Mouse (Mus musculus) left cerebral cortex, postnatal 4 days (tissue): ENCODE measurements around the gene Atp1b2. TPM values are rescaled to one million over a fixed set of nuclear protein-coding genes. Genes with fewer than 3 reads are reported as not detected.

ENCODE experiments used
- DNase-seq: peaks from one replicate; pipeline ENCODE4 v3.0.0-alpha.2; 2022
- intact Hi-C: fragments of 180-260 bp; cut with DNase I; formaldehyde crosslinking; loops from one replicate; pipeline ENCODE4 v1.15.1; 2025
- microRNA-seq: library from miRNA; unstranded; fragments of <30 nt; microRNA quantifications from one replicate; pipeline ENCODE4 v1.2.0, GENCODE M21; 2022
- total RNA-seq, 2 experiments: library from RNA; stranded (reverse); gene quantifications; 2 replicates each; pipeline ENCODE4 v1.2.3; 2021

The Atp1b2 gene
- total RNA-seq, 2 experiments from 2014 or later, result 166 to 200 TPM

GRCm38 (mm10) chr11:69551310-69551709 lies 54.4 kb downstream of the Atp1b2 start:
- DNase-seq, result no peak
- intact Hi-C loops, result no loop called here

Small RNA genes within 50 kb of the gene (microRNA-seq; reads per million reads assigned to microRNA genes)
- not detected for gene Mir467f

Other genes starting within 250 kb of the Atp1b2 start
- 100 to 1,000 TPM; 552 to 572 TPM for gene Chd3, start 236.5 kb downstream of the Atp1b2 start, total RNA-seq
- 10 to 100 TPM; 60.2 to 63.9 TPM for gene Naa38, start 210.5 kb downstream of the Atp1b2 start, total RNA-seq
- 10 to 100 TPM; 36.3 to 41.1 TPM for gene Cyb5d1, start 210.3 kb downstream of the Atp1b2 start, total RNA-seq
- gene Tmem88, start 207.7 kb downstream of the Atp1b2 start, total RNA-seq, result 1 to 10 TPM; 3.1 to 4.2 TPM
- gene Kdm6b, start 192.3 kb downstream of the Atp1b2 start, total RNA-seq, result 10 to 100 TPM; 77.2 to 85.8 TPM
- gene Dnah2, start 56.8 kb downstream of the Atp1b2 start, total RNA-seq, result 1 to 10 TPM; 9.3 to 9.7 TPM
- gene Efnb3, start 45.7 kb downstream of the Atp1b2 start, total RNA-seq, result 100 to 1,000 TPM; 180 to 225 TPM
- gene Wrap53, start 25.7 kb downstream of the Atp1b2 start, total RNA-seq, result 1 to 10 TPM; 8.5 to 8.6 TPM
- gene Trp53, start 25.6 kb downstream of the Atp1b2 start, total RNA-seq, result 10 to 100 TPM; 38.0 to 39.1 TPM
- not detected for gene Shbg, start 12.0 kb upstream of the Atp1b2 start, total RNA-seq
- 10 to 100 TPM in 1 of 2 experiments, 1 to 10 TPM in 1; 8.7 to 12.4 TPM for gene Sat2, start 16.1 kb upstream of the Atp1b2 start, total RNA-seq
- 100 to 1,000 TPM in 1 of 2 experiments, 10 to 100 TPM in 1; 98.2 to 107 TPM for gene Fxr2, start 27.0 kb upstream of the Atp1b2 start, total RNA-seq
- gene Sox15, start 49.4 kb upstream of the Atp1b2 start, total RNA-seq, result not detected
- gene Mpdu1, start 56.7 kb upstream of the Atp1b2 start, total RNA-seq, result 10 to 100 TPM; 83.6 to 85.3 TPM
- 1 to 10 TPM; 7.1 to 8.5 TPM for gene Cd68, start 60.2 kb upstream of the Atp1b2 start, total RNA-seq
- gene Eif4a1, start 66.5 kb upstream of the Atp1b2 start, total RNA-seq, result 100 to 1,000 TPM; 661 to 680 TPM
- 100 to 1,000 TPM; 117 to 129 TPM for gene Senp3, start 76.1 kb upstream of the Atp1b2 start, total RNA-seq
- 1 to 10 TPM in 1 of 2 experiments, under 1 TPM in 1; 0.93 to 1.3 TPM for gene Tnfsf13, start 79.8 kb upstream of the Atp1b2 start, total RNA-seq
- 1 to 10 TPM; 6.4 to 8.7 TPM for gene Tnfsf12, start 89.9 kb upstream of the Atp1b2 start, total RNA-seq
- gene Tnfsfm13, start 90.2 kb upstream of the Atp1b2 start, total RNA-seq, result under 1 TPM; 0.30 to 0.97 TPM
- 10 to 100 TPM; 49.6 to 54.6 TPM for gene Polr2a, start 152.7 kb upstream of the Atp1b2 start, total RNA-seq
- not detected for gene Slc35g3, start 156.0 kb upstream of the Atp1b2 start, total RNA-seq
- 10 to 100 TPM; 47.9 to 52.5 TPM for gene Zbtb4, start 160.0 kb upstream of the Atp1b2 start, total RNA-seq
- gene Chrnb1, start 190.0 kb upstream of the Atp1b2 start, total RNA-seq, result 1 to 10 TPM in 1 of 2 experiments, under 1 TPM in 1; 0.48 to 1.5 TPM
- gene Fgf11, start 195.9 kb upstream of the Atp1b2 start, total RNA-seq, result 10 to 100 TPM; 25.2 to 29.6 TPM
- gene Tmem102, start 199.7 kb upstream of the Atp1b2 start, total RNA-seq, result not detected
- gene Gm39566, start 209.4 kb upstream of the Atp1b2 start, total RNA-seq, result not detected
- not detected for gene Spem2, start 212.5 kb upstream of the Atp1b2 start, total RNA-seq
- 1 to 10 TPM in 1 of 2 experiments, under 1 TPM in 1; 0.93 to 1.1 TPM for gene Spem1, start 216.2 kb upstream of the Atp1b2 start, total RNA-seq
- 100 to 1,000 TPM; 237 to 257 TPM for gene Nlgn2, start 231.8 kb upstream of the Atp1b2 start, total RNA-seq
- 100 to 1,000 TPM; 140 to 155 TPM for gene Tmem256, start 232.6 kb upstream of the Atp1b2 start, total RNA-seq
- gene Plscr3, start 240.4 kb upstream of the Atp1b2 start, total RNA-seq, result 10 to 100 TPM; 46.2 to 52.1 TPM